Mouse (Mus musculus): ENCODE data around the gene Slc35a3. TPM values are rescaled to one million over a fixed set of nuclear protein-coding genes. Genes with fewer than 3 reads are reported as not detected.
A peak's percentile ranks its signal among the peaks of the same experiment; 100 is the strongest.
"Not testable (repeated sequence)": the region's sequence is repeated elsewhere in the genome, so short reads cannot be mapped to it uniquely, and the experiment has no call there.

The Slc35a3 gene
- 10.1 and 10.3 TPM in 2 replicates for polyA plus RNA-seq (2014; fragmentation: Nextera tagmentation; extraction: Ambion mirVana)

- peak within 1 kb of the TSS; percentile 74 for H3K4me2 ChIP-seq (replicated peaks)
- WGBS = 4% methylated on average over 8 of the region's 8 CpGs
- 0 out of 2 replicates have a peak, but pooled peaks have one; percentile 10 for ATAC-seq (ENCODE audit: low FRiP score)
Measured at GRCm38 (mm10) chr3:116712436-116712881, at the start of gene Slc35a3. Slc35a3 (minus strand) TSS chr3:116712831.

GRCm38 (mm10) chr3:116752818-116753217, 40.2 kb upstream of the Slc35a3 start:
- peaks cover 73% of the 10 kb centered on the region for H3K36me3 ChIP-seq (replicated peaks; ENCODE audit: control insufficient read depth, insufficient read depth)
- no peak overlapping the region for H3K4me3 ChIP-seq (replicated peaks; ENCODE audit: low read length)
- DNase-seq (ENCODE audit: low spot score) (no peak), ATAC-seq (ENCODE audit: low FRiP score) (no peak)
- H3K9me3 ChIP-seq (ENCODE audit: control insufficient read depth, low read length) = no peaks in the 10 kb centered on the region
- WGBS = 94% methylated on average over 8 of the region's 8 CpGs
- no peaks in the 10 kb centered on the region for H3K27me3 ChIP-seq (ENCODE audit: control insufficient read depth, insufficient read depth, low read length)
- no peak overlapping the region for H3K4me2 ChIP-seq (replicated peaks)
- no peak overlapping the region for H3K9ac ChIP-seq
- H3K4me1 ChIP-seq (replicated peaks; ENCODE audit: control insufficient read depth, insufficient read depth, low read length) = no peaks in the 10 kb centered on the region
- no peak overlapping the region for H3K27ac ChIP-seq

More at GRCm38 (mm10) chr3:116712436-116712881, at the start of gene Slc35a3:
- Histone ChIP-seq H3K36me3 (replicated peaks; ENCODE audit: control insufficient read depth, insufficient read depth) (no peaks in the 10 kb centered on the region), H3K4me3 (replicated peaks; ENCODE audit: low read length) (peak within 1 kb of the TSS; percentile 95), H3K27me3 (ENCODE audit: control insufficient read depth, insufficient read depth, low read length) (peaks cover 4% of the 10 kb centered on the region; the same call in 1 of the 2 replicates), H3K27ac (peak within 1 kb of the TSS; percentile 52; the same call in 1 of the 2 replicates), H3K4me1 (replicated peaks; ENCODE audit: control insufficient read depth, insufficient read depth, low read length) (peaks cover 12% of the 10 kb centered on the region), H3K9me3 (ENCODE audit: control insufficient read depth, low read length) (no peaks in the 10 kb centered on the region), H3K9ac (peak within 1 kb of the TSS; percentile 93)
- DNase-seq (ENCODE audit: low spot score) = peak; percentile 49

GRCm38 (mm10) chr3:116751191-116751860, 38.7 kb upstream of the Slc35a3 start:
- peaks cover 63% of the 10 kb centered on the region for H3K36me3 ChIP-seq (replicated peaks; ENCODE audit: control insufficient read depth, insufficient read depth)
- H3K9me3 ChIP-seq (ENCODE audit: control insufficient read depth, low read length) = no peaks in the 10 kb centered on the region
- H3K27me3 ChIP-seq (ENCODE audit: control insufficient read depth, insufficient read depth, low read length) = no peaks in the 10 kb centered on the region
- DNase-seq (ENCODE audit: low spot score) (peak; percentile 55), ATAC-seq (ENCODE audit: low FRiP score) (no peak)
- H3K4me1 ChIP-seq (replicated peaks; ENCODE audit: control insufficient read depth, insufficient read depth, low read length) = no peaks in the 10 kb centered on the region
- H3K27ac ChIP-seq = no peak overlapping the region
- no peak overlapping the region for H3K4me3 ChIP-seq (replicated peaks; ENCODE audit: low read length)
- WGBS = 87% methylated on average over 4 of the region's 4 CpGs
- H3K9ac ChIP-seq = no peak overlapping the region
- no peak overlapping the region for H3K4me2 ChIP-seq (replicated peaks)

GRCm38 (mm10) chr3:116748391-116749170, 36.0 kb upstream of the Slc35a3 start:
- WGBS = 56% methylated on average over 8 of the region's 8 CpGs
- H3K4me3 ChIP-seq (replicated peaks; ENCODE audit: low read length) = no peak overlapping the region
- 0 out of 2 replicates have a peak, but pooled peaks have one; percentile 57 for ATAC-seq (ENCODE audit: low FRiP score)

GRCm38 (mm10) chr3:116747648-116748047, 35.0 kb upstream of the Slc35a3 start:
- H3K4me1 ChIP-seq (replicated peaks; ENCODE audit: control insufficient read depth, insufficient read depth, low read length); H3K9ac ChIP-seq; H3K27me3 ChIP-seq (ENCODE audit: control insufficient read depth, insufficient read depth, low read length); H3K4me2 ChIP-seq (replicated peaks); ATAC-seq (ENCODE audit: low FRiP score); H3K9me3 ChIP-seq (ENCODE audit: control insufficient read depth, low read length); H3K4me3 ChIP-seq (replicated peaks; ENCODE audit: low read length); H3K27ac ChIP-seq; DNase-seq (ENCODE audit: low spot score): not testable (repeated sequence)
- peaks cover 69% of the 10 kb centered on the region for H3K36me3 ChIP-seq (replicated peaks; ENCODE audit: control insufficient read depth, insufficient read depth)
- WGBS = 89% methylated on average over 7 of the region's 7 CpGs

More at GRCm38 (mm10) chr3:116748391-116749170, 36.0 kb upstream of the Slc35a3 start:
- Histone ChIP-seq H3K27ac (no peak overlapping the region), H3K4me1 (replicated peaks; ENCODE audit: control insufficient read depth, insufficient read depth, low read length) (no peaks in the 10 kb centered on the region), H3K36me3 (replicated peaks; ENCODE audit: control insufficient read depth, insufficient read depth) (peaks cover 67% of the 10 kb centered on the region), H3K27me3 (ENCODE audit: control insufficient read depth, insufficient read depth, low read length) (no peaks in the 10 kb centered on the region), H3K9me3 (ENCODE audit: control insufficient read depth, low read length) (no peaks in the 10 kb centered on the region), H3K4me2 (replicated peaks) (no peak overlapping the region), H3K9ac (no peak overlapping the region)
- peak; percentile 68 for DNase-seq (ENCODE audit: low spot score)

GRCm38 (mm10) chr3:116740963-116741362, 28.3 kb upstream of the Slc35a3 start:
- H3K36me3 ChIP-seq (replicated peaks; ENCODE audit: control insufficient read depth, insufficient read depth) = peaks cover 29% of the 10 kb centered on the region
- H3K27me3 ChIP-seq (ENCODE audit: control insufficient read depth, insufficient read depth, low read length) = no peaks in the 10 kb centered on the region
- DNase-seq (ENCODE audit: low spot score) (no peak), ATAC-seq (ENCODE audit: low FRiP score) (no peak)
- no peak overlapping the region for H3K4me2 ChIP-seq (replicated peaks)
- H3K4me1 ChIP-seq (replicated peaks; ENCODE audit: control insufficient read depth, insufficient read depth, low read length) = no peaks in the 10 kb centered on the region
- H3K9ac ChIP-seq = no peak overlapping the region
- no peak overlapping the region for H3K27ac ChIP-seq
- H3K9me3 ChIP-seq (ENCODE audit: control insufficient read depth, low read length) = no peaks in the 10 kb centered on the region
- 87% methylated on average over 9 of the region's 9 CpGs for WGBS
- no peak overlapping the region for H3K4me3 ChIP-seq (replicated peaks; ENCODE audit: low read length)

GRCm38 (mm10) chr3:116740106-116740505, 27.5 kb upstream of the Slc35a3 start:
- no peaks in the 10 kb centered on the region for H3K9me3 ChIP-seq (ENCODE audit: control insufficient read depth, low read length)
- no peaks in the 10 kb centered on the region for H3K27me3 ChIP-seq (ENCODE audit: control insufficient read depth, insufficient read depth, low read length)
- peaks cover 24% of the 10 kb centered on the region for H3K36me3 ChIP-seq (replicated peaks; ENCODE audit: control insufficient read depth, insufficient read depth)
- no peak for DNase-seq (ENCODE audit: low spot score)
- H3K4me3 ChIP-seq (replicated peaks; ENCODE audit: low read length) = no peak overlapping the region
- H3K4me1 ChIP-seq (replicated peaks; ENCODE audit: control insufficient read depth, insufficient read depth, low read length) = no peaks in the 10 kb centered on the region
- H3K4me2 ChIP-seq (replicated peaks) = no peak overlapping the region
- ATAC-seq (ENCODE audit: low FRiP score) = no peak
- WGBS = 86% methylated on average over 5 of the region's 5 CpGs
- no peak overlapping the region for H3K9ac ChIP-seq
- H3K27ac ChIP-seq = no peak overlapping the region

- Histone ChIP-seq H3K9ac (no peak overlapping the region), H3K27me3 (ENCODE audit: control insufficient read depth, insufficient read depth, low read length) (no peaks in the 10 kb centered on the region), H3K4me3 (replicated peaks; ENCODE audit: low read length) (no peak overlapping the region), H3K4me1 (replicated peaks; ENCODE audit: control insufficient read depth, insufficient read depth, low read length) (no peaks in the 10 kb centered on the region), H3K9me3 (ENCODE audit: control insufficient read depth, low read length) (no peaks in the 10 kb centered on the region), H3K27ac (no peak overlapping the region), H3K36me3 (replicated peaks; ENCODE audit: control insufficient read depth, insufficient read depth) (no peaks in the 10 kb centered on the region), H3K4me2 (replicated peaks) (no peak overlapping the region)
- WGBS = 78% methylated on average over 8 of the region's 8 CpGs
- DNase-seq (ENCODE audit: low spot score) (no peak), ATAC-seq (ENCODE audit: low FRiP score) (no peak)
Measured at GRCm38 (mm10) chr3:116737326-116737731, 24.7 kb upstream of the Slc35a3 start.

- Histone ChIP-seq H3K9ac (no peak overlapping the region), H3K4me2 (replicated peaks) (no peak overlapping the region), H3K4me3 (replicated peaks; ENCODE audit: low read length) (no peak overlapping the region), H3K27ac (peak overlapping the region; percentile 9; the same call in 1 of the 2 replicates), H3K36me3 (replicated peaks; ENCODE audit: control insufficient read depth, insufficient read depth) (no peaks in the 10 kb centered on the region), H3K4me1 (replicated peaks; ENCODE audit: control insufficient read depth, insufficient read depth, low read length) (peaks cover 5% of the 10 kb centered on the region; the same call in 1 of the 2 replicates), H3K9me3 (ENCODE audit: control insufficient read depth, low read length) (no peaks in the 10 kb centered on the region), H3K27me3 (ENCODE audit: control insufficient read depth, insufficient read depth, low read length) (no peaks in the 10 kb centered on the region)
- DNase-seq (ENCODE audit: low spot score) (no peak), ATAC-seq (ENCODE audit: low FRiP score) (no peak)
- 63% methylated on average over 2 of the region's 2 CpGs for WGBS
Measured at GRCm38 (mm10) chr3:116729483-116730174, 17.0 kb upstream of the Slc35a3 start.

All from hindbrain, embryonic 14.5 days (tissue).